Mouse (Mus musculus) forebrain, embryonic 11.5 days (tissue): ENCODE results near the gene Il1f9. TPM values are rescaled to one million over a fixed set of nuclear protein-coding genes. Genes with fewer than 3 reads are reported as not detected.

ENCODE experiments used
- ATAC-seq: fragments of 200-750 bp; cut with Nextera tagmentation; replicated peaks from 2 replicates; pipeline ENCODE4 v1.8.0; 2017; ENCODE audit warnings: moderate TSS enrichment; ENCODE audit not compliant: low FRiP score
- DNase-seq: peaks from one replicate; pipeline ENCODE4 v3.0.0-alpha.2; 2017; ENCODE audit warnings: low spot score
- H3K27ac ChIP-seq: fragments of 300-500 bp; sonication (generic); 2 replicates; pipeline ENCODE4 v1.5.1; 2014; ENCODE audit warnings: low read depth, low read length
- H3K27me3 ChIP-seq: fragments of 300-500 bp; sonication (generic); 2 replicates; pipeline ENCODE4 v1.6.1; 2014; ENCODE audit warnings: mild to moderate bottlenecking, low read length, mixed read lengths; ENCODE audit not compliant: control insufficient read depth, insufficient read depth
- H3K36me3 ChIP-seq: fragments of 300-500 bp; sonication (generic); 2 replicates; pipeline ENCODE4 v1.6.1; 2014; ENCODE audit warnings: mild to moderate bottlenecking, low read length, moderate library complexity, mixed read lengths; ENCODE audit not compliant: control insufficient read depth, insufficient read depth
- H3K4me1 ChIP-seq: fragments of 300-500 bp; sonication (generic); replicated peaks from 2 replicates; pipeline ENCODE4 v1.6.1; 2014; ENCODE audit warnings: low read length, mixed read lengths; ENCODE audit not compliant: control insufficient read depth, insufficient read depth
- H3K4me2 ChIP-seq: fragments of 300-500 bp; sonication (generic); 2 replicates; pipeline ENCODE4 v1.6.1; 2014; ENCODE audit warnings: low read depth, mild to moderate bottlenecking, low read length, moderate library complexity, mixed read lengths; ENCODE audit not compliant: severe bottlenecking
- H3K4me3 ChIP-seq: fragments of 300-500 bp; sonication (generic); 2 replicates; pipeline ENCODE4 v1.5.1; 2014; ENCODE audit warnings: low read depth, low read length
- H3K9ac ChIP-seq: fragments of 300-500 bp; sonication (generic); 2 replicates; pipeline ENCODE4 v1.6.1; 2014; ENCODE audit warnings: low read length
- H3K9me3 ChIP-seq: fragments of 300-500 bp; sonication (generic); 2 replicates; pipeline ENCODE4 v1.6.1; 2016; ENCODE audit warnings: low read length, mixed read lengths; ENCODE audit not compliant: control insufficient read depth
- WGBS: fragments of 180-500 bp; shearing (Covaris S2); extraction: QIAGEN DNeasy Blood & Tissue Kit; methylation state at CpG from one replicate; pipeline ENCODE4 v1.1.7; 2014; 5-methylcytosine and 5-hydroxymethylcytosine counted together
- polyA plus RNA-seq: library from polyadenylated mRNA; unstranded; fragments of >200 nt; fragmentation: Nextera tagmentation; extraction: Ambion mirVana; gene quantifications from 2 replicates; pipeline ENCODE4 v1.2.1, GENCODE M21; 2014

The Il1f9 gene
- polyA plus RNA-seq, 1 experiment from 2014 or later: not detected

- no peaks in the 10 kb centered on the region for H3K9me3 ChIP-seq
- ATAC-seq (no peak), DNase-seq (no peak)
- H3K27me3 ChIP-seq: no peaks in the 10 kb centered on the region
- no peaks in the 10 kb centered on the region for H3K4me1 ChIP-seq
- no peaks in the 10 kb centered on the region for H3K36me3 ChIP-seq
- H3K9ac ChIP-seq: no peak overlapping the region
- no peak overlapping the region for H3K4me2 ChIP-seq
- H3K27ac ChIP-seq: no peak overlapping the region
- no peak overlapping the region for H3K4me3 ChIP-seq
- WGBS: 88% methylated on average over 2 of the region's 2 CpGs
Observed at GRCm38 (mm10) chr2:24227191-24227590, 40.9 kb downstream of the Il1f9 start.

Other genes with a start within 250 kb of the Il1f9 start
- gene Hnmt, start 137.1 kb upstream of the Il1f9 start, polyA plus RNA-seq: 1.0 and 1.1 TPM in 2 replicates
- not detected in 2 replicates for gene Tbpl2, start 89.9 kb upstream of the Il1f9 start, polyA plus RNA-seq
- not detected in 2 replicates for gene Il1f8, start 33.3 kb upstream of the Il1f9 start, polyA plus RNA-seq
- gene Il1f6, start 28.9 kb downstream of the Il1f9 start, polyA plus RNA-seq: not detected in 2 replicates
- gene Il1f5, start 90.5 kb downstream of the Il1f9 start, polyA plus RNA-seq: not detected in 2 replicates
- not detected in 2 replicates for gene Il1f10, start 104.7 kb downstream of the Il1f9 start, polyA plus RNA-seq
- gene Il1rn, start 150.4 kb downstream of the Il1f9 start, polyA plus RNA-seq: not detected in 2 replicates
- gene Psd4, start 181.1 kb downstream of the Il1f9 start, polyA plus RNA-seq: 0.41 and 0.61 TPM in 2 replicates